Mouse (Mus musculus) forebrain, embryonic 11.5 days (tissue): ENCODE measurements around the gene Mndal. TPM values are rescaled to one million over a fixed set of nuclear protein-coding genes. Genes with fewer than 3 reads are reported as not detected.
"Not testable (repeated sequence)": the region's sequence is repeated elsewhere in the genome, so short reads cannot be mapped to it uniquely, and the experiment has no call there.

Experiments used
- ATAC-seq: fragments of 200-750 bp; cut with Nextera tagmentation; replicated peaks from 2 replicates; pipeline ENCODE4 v1.8.0; 2017; ENCODE audit warnings: moderate TSS enrichment; ENCODE audit not compliant: low FRiP score
- DNase-seq: peaks from one replicate; pipeline ENCODE4 v3.0.0-alpha.2; 2017; ENCODE audit warnings: low spot score
- H3K27ac ChIP-seq: fragments of 300-500 bp; sonication (generic); 2 replicates; pipeline ENCODE4 v1.5.1; 2014; ENCODE audit warnings: low read depth, low read length
- H3K27me3 ChIP-seq: fragments of 300-500 bp; sonication (generic); 2 replicates; pipeline ENCODE4 v1.6.1; 2014; ENCODE audit warnings: mild to moderate bottlenecking, low read length, mixed read lengths; ENCODE audit not compliant: control insufficient read depth, insufficient read depth
- H3K36me3 ChIP-seq: fragments of 300-500 bp; sonication (generic); 2 replicates; pipeline ENCODE4 v1.6.1; 2014; ENCODE audit warnings: mild to moderate bottlenecking, low read length, moderate library complexity, mixed read lengths; ENCODE audit not compliant: control insufficient read depth, insufficient read depth
- H3K4me1 ChIP-seq: fragments of 300-500 bp; sonication (generic); replicated peaks from 2 replicates; pipeline ENCODE4 v1.6.1; 2014; ENCODE audit warnings: low read length, mixed read lengths; ENCODE audit not compliant: control insufficient read depth, insufficient read depth
- H3K4me2 ChIP-seq: fragments of 300-500 bp; sonication (generic); 2 replicates; pipeline ENCODE4 v1.6.1; 2014; ENCODE audit warnings: low read depth, mild to moderate bottlenecking, low read length, moderate library complexity, mixed read lengths; ENCODE audit not compliant: severe bottlenecking
- H3K4me3 ChIP-seq: fragments of 300-500 bp; sonication (generic); 2 replicates; pipeline ENCODE4 v1.5.1; 2014; ENCODE audit warnings: low read depth, low read length
- H3K9ac ChIP-seq: fragments of 300-500 bp; sonication (generic); 2 replicates; pipeline ENCODE4 v1.6.1; 2014; ENCODE audit warnings: low read length
- H3K9me3 ChIP-seq: fragments of 300-500 bp; sonication (generic); 2 replicates; pipeline ENCODE4 v1.6.1; 2016; ENCODE audit warnings: low read length, mixed read lengths; ENCODE audit not compliant: control insufficient read depth
- WGBS: fragments of 180-500 bp; shearing (Covaris S2); extraction: QIAGEN DNeasy Blood & Tissue Kit; methylation state at CpG from one replicate; pipeline ENCODE4 v1.1.7; 2014; 5-methylcytosine and 5-hydroxymethylcytosine counted together
- polyA plus RNA-seq: library from polyadenylated mRNA; unstranded; fragments of >200 nt; fragmentation: Nextera tagmentation; extraction: Ambion mirVana; gene quantifications from 2 replicates; pipeline ENCODE4 v1.2.1, GENCODE M21; 2014

Mndal gene
- polyA plus RNA-seq, 1 experiment from 2014 or later: 0.65 TPM

DNA sequence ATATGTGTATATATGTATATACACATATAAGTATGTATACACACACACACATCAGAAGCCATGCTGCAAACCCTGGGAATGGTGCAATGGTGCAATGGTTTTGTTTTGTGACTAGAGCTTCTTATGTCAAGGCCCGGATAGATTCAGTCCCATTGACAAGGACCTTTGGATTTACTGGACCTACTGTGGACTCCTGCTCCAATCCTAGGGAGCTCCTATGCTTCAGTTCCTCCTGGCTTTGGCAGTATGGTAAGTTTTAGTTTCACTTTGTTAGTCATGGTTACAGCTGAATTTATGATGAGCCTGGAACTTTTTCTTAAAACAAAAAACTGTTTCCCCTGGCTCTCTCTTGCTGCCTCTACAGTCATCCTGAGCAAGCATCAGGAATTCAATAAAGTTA is 65.2 kb downstream of the Mndal start:
- H3K9me3 ChIP-seq, DNase-seq, H3K4me2 ChIP-seq, H3K4me3 ChIP-seq, H3K27me3 ChIP-seq, H3K36me3 ChIP-seq, H3K4me1 ChIP-seq, H3K27ac ChIP-seq, H3K9ac ChIP-seq, ATAC-seq: not testable (repeated sequence)
- 81% methylated on average over 1 of the region's 1 CpGs for WGBS

DNA sequence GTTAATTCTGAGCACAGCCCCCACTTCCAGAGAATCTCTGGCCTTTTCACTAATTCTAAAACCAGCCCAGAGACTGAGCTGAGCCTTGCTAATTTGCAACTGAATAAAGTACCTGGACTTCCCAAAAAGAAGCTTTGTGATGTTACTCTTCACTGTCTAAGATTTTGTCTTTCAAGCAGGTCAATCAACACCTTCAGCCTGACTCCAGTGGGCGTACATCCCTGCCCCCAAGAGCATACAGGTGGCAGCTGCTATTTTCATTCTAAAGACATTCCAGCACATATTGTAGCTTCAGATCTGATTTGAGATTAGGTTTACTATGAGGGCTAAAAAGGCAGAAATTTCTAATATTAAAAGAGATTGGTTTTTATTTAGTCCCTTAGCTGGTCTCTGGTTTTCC is 73.7 kb downstream of the Mndal start:
- H3K4me1 ChIP-seq, H3K9ac ChIP-seq, H3K4me3 ChIP-seq, H3K36me3 ChIP-seq, H3K4me2 ChIP-seq, H3K9me3 ChIP-seq, H3K27me3 ChIP-seq, ATAC-seq, H3K27ac ChIP-seq, DNase-seq: not testable (repeated sequence)
- WGBS: 82% methylated on average over 1 of the region's 1 CpGs

DNA sequence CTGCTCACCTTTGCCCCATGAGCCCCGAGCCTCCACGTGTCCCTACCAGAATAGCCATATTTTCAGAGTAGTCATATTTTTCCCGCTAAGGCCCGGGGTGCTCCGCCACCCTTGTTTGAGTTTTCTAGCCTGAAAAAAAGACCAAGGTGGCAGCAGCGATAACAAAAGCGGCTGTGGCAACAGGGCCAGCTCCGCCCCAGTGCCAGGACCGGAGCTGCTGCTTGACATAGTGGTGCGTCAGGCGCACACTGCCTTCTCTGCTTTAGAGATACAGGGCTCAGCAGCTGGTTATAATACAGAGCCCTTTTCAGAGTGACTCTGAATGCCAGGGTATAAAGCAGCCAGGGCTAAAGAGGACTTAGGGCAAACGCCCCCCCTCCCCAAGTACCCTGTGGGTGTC is 75.8 kb downstream of the Mndal start:
- DNase-seq (no peak), ATAC-seq (no peak)
- H3K9ac ChIP-seq: no peak overlapping the region
- no peaks in the 10 kb centered on the region for H3K36me3 ChIP-seq
- H3K4me2 ChIP-seq: no peak overlapping the region
- WGBS: 85% methylated on average over 12 of the region's 12 CpGs
- H3K4me3 ChIP-seq: no peak overlapping the region
- no peaks in the 10 kb centered on the region for H3K27me3 ChIP-seq
- H3K4me1 ChIP-seq: no peaks in the 10 kb centered on the region
- H3K9me3 ChIP-seq: no peaks in the 10 kb centered on the region
- no peak overlapping the region for H3K27ac ChIP-seq

DNA sequence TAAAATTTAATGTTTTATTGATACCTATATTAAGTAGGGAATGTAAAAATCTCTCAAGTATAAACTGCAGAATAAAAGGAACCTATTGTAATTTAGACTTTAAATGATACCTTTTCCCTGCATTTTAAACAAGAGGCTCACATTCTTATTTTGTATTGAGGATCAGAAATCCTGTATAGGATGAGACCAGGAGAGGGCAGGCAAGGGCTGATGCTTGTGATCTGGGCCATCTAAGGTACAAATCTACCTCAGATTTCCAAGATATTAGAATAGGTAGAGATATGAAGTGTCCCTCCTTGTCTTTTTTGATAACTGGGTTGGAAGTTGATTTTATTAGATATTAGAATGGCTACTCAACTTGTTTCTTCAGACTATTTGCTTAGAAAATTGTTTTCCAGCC is 88.6 kb downstream of the Mndal start:
- DNase-seq, H3K27ac ChIP-seq, H3K9me3 ChIP-seq, ATAC-seq, H3K4me2 ChIP-seq, H3K4me3 ChIP-seq, H3K9ac ChIP-seq, H3K36me3 ChIP-seq, H3K27me3 ChIP-seq, H3K4me1 ChIP-seq: not testable (repeated sequence)

DNA sequence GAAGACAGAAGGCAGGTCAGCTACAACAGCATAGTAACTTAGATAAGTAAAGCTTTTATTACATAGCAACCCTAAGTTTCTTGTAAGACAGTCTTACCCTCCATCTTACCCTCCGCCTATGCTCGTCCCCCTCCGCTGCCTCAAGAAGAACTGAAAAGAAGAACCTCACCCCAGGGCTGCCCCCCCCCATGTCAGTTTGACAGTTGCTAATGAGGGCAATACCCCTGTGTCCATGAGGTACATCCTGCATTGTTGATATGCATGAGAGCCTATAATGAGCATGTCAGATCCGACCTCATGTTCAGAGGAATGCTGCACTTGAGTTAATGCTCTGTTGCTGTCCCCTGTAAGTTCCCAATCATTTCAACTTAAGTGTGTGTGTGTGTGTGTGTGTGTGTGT is 89.4 kb downstream of the Mndal start:
- H3K4me3 ChIP-seq, H3K27ac ChIP-seq, H3K9me3 ChIP-seq, DNase-seq, H3K4me2 ChIP-seq, H3K4me1 ChIP-seq, H3K9ac ChIP-seq, H3K27me3 ChIP-seq, H3K36me3 ChIP-seq: not testable (repeated sequence)
- peak; percentile 55; the same call in 1 of the 2 replicates for ATAC-seq
- 67% methylated on average over 4 of the region's 4 CpGs for WGBS

DNA sequence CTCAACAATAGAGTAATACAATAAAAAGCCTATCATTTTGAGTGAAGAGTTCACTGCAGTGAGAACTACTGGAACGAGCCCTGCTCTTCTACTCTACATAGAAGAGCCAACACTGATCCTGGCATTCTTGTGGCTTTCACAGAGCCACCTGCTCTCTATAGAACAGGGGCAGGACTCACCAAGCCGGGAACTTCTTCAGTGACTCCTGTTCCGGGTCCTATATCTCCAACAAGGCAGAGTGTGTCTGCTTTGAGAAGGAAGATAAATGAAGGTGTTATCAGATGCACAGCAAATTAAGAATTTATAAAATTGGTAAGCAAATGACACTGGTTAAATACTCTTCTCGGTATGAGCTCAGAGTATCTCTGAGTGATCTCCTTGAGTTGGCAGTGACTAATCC is 96.1 kb downstream of the Mndal start:
- not testable (repeated sequence) for DNase-seq, H3K9me3 ChIP-seq, ATAC-seq, H3K4me2 ChIP-seq, H3K4me3 ChIP-seq, H3K4me1 ChIP-seq, H3K36me3 ChIP-seq, H3K27ac ChIP-seq, H3K9ac ChIP-seq, H3K27me3 ChIP-seq
- WGBS: 86% methylated on average over 4 of the region's 4 CpGs

DNA sequence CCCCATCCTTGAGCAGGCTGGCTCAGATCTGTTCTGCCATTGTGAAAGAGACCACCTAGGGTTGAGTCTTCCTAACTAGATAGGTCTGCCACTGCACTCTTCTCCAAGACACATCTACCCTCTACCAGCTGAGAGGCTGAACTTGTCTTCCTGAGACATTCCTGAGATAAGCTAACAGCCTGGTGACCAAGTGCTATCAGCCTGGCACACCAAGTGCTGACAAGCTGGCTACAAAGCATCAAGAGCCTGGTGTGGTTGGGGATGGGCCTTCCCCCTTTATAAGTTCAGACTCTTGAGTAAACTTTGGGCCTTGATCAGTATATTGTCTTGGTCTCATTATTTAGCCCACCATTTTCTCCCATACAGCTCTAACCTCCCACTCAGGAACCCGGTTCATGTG is 97.5 kb downstream of the Mndal start:
- ATAC-seq: 0 out of 2 replicates have a peak, but pooled peaks have one; percentile 43

DNA sequence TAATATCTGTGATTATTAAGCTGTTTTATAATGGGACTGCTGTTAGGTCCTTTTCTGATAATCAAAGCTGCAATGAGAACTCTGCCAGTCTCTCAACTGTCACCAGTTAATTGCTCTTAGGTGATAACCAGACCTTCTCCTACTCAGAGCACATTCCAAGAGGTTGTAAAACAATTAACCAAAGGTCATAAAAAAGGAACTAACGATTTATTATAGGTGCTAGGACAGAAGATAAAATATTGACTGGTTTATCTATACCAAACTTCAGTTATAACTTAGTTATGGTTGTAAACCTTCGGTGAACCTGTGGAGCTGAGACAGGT is 120.8 kb downstream of the Mndal start:
- 79% methylated on average over 2 of the region's 2 CpGs for WGBS
- not testable (repeated sequence) for H3K36me3 ChIP-seq, H3K27ac ChIP-seq, H3K4me2 ChIP-seq, H3K9me3 ChIP-seq, ATAC-seq, H3K27me3 ChIP-seq, H3K4me1 ChIP-seq, H3K9ac ChIP-seq, DNase-seq, H3K4me3 ChIP-seq

More for the DNA sequence above, 97.5 kb downstream of the Mndal start:
- H3K27me3 ChIP-seq: no peaks in the 10 kb centered on the region
- H3K4me1 ChIP-seq: no peaks in the 10 kb centered on the region
- no peak overlapping the region for H3K4me2 ChIP-seq
- 81% methylated on average over 1 of the region's 1 CpGs for WGBS
- no peak overlapping the region for H3K4me3 ChIP-seq
- H3K9ac ChIP-seq: no peak overlapping the region
- no peak overlapping the region for H3K27ac ChIP-seq
- DNase-seq: no peak
- H3K9me3 ChIP-seq: no peaks in the 10 kb centered on the region
- H3K36me3 ChIP-seq: no peaks in the 10 kb centered on the region

DNA sequence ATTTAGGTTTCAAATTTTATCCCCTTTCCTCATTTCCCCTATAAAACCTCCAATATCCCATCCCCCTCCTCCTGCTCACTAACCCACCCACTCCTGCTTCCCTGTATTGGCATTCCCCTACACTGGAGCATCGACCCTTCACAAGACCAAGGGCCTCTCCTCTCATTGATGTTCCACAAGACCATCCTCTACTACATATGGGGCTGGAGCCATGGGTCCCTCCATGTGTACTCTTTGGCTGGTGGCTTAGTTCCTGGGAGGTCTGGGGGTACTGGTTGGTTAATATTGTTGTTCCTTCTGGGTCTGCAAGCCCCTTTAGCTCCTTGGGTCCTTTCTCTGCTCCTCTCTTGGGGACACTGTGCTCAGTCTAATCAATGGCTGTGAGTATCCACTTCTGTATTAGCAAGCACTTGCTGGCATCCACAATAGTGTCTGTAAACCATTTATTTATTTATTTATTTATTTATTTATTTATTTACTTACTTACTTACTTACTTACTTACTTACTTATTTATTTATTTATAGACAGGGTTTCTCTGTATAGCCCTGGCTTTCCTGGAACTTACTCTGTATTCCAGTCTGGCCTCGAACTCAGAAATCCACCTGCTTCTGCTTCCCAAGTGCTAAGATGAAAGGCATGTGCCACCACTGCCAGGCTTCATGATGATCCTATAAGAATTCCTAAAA is 121.4 kb downstream of the Mndal start:
- not testable (repeated sequence) for DNase-seq, H3K9ac ChIP-seq, H3K27ac ChIP-seq, H3K9me3 ChIP-seq, H3K4me1 ChIP-seq, ATAC-seq, H3K4me3 ChIP-seq, H3K36me3 ChIP-seq, H3K27me3 ChIP-seq, H3K4me2 ChIP-seq
- WGBS: 79% methylated on average over 2 of the region's 2 CpGs
